Mouse (Mus musculus) kidney, adult 9 months (tissue): ENCODE data around the gene Ascc2.
"Not testable (repeated sequence)": the region's sequence is repeated elsewhere in the genome, so short reads cannot be mapped to it uniquely, and the experiment has no call there.

ENCODE experiments used
- DNase-seq: peaks from one replicate; pipeline ENCODE4 v3.0.0; 2022

The Ascc2 gene

DNA sequence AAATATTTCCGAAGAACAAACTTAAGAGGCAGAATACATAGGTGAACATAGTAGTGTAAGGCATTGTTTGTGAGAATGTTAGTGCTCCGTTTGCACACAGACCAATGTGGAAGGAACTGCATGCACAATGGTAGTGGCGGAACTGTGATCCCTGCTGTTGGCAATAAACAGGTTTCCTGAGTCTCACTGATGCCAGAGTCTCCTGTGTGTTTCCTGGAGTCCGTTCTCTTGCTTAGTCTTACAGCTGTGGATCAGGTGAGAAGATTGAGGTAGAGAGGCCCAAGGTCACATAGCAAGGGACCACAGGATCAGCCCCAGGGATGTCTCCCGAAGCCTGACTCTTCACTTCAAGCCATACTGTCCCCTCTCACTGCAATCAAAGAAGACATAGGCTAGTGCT lies 48.0 kb downstream of the Ascc2 start:
- DNase-seq = no peak

DNA sequence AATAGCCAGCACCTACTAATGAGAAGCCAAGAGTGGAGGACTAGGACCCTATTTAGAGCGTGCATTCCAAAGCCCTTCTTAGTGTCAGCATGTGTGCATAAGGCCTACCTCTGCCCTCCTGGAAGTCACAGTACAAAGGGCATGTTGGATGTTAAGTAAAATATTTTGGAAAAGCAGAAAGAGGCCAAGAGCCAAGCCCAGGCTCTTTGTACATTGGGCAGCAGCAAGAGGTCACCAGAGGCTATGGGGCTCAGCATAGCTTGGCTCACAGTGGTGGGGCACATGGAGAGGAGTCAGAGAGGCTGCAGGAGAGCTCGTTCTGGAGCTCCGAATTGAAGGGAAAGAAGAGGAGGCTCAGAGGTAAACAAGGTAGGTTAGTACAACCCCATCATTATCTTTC lies 49.5 kb downstream of the Ascc2 start:
- DNase-seq = peak; percentile 47

DNA sequence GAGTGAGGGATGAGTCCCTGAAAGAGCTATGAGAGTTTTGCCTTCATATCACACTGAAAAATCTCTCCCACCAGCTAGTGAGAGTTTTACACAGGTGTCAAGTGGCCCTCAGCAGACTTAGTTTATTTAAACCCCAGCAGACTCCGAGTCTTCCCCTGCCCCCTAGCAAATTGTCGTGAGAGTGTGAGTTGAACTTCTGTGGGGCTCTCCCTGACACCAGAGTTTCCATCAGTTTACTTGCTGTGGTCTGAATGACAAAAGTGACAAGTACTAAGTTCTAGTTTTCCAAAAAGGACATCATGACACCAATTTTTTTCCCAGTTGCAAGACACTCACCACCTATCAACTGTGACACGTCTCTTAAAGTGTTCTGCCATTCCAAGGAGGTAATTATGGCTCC lies 50.3 kb downstream of the Ascc2 start:
- no peak for DNase-seq

DNA sequence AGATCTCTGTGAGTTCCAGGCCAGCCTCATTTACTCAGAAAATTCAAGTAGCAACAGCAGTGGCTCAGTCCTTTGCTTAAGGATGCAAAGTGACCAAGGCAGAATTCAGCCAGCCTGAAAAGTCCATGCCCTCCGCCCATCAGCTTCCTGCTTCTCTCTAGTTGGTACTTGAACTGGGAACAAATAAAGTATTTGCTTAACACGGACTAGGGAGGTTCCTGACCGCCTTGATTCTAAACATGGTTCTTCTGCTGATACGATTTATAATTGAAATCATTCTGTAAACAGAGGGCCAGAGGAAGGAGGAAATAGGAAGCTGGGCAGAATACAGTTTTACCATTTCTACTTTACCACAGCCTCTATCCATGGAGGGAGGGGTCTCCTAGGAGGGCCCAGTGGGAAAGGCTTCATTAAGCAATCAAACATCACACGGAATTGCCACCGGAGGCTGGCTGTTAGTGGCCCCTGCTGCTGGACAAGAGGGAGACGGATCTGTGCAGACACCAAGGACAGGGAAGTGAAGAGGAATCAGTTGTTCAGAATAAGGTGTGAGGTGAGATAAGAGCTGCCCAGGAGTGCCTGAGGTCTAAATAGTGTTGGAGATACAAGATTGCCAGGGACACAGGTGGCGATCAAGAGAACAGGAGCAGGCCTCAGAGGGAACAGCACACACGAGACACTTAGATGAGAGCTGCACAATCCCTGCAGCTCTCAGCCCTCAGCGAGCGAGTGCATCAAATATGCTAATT lies 51.3 kb downstream of the Ascc2 start:
- no peak for DNase-seq

DNA sequence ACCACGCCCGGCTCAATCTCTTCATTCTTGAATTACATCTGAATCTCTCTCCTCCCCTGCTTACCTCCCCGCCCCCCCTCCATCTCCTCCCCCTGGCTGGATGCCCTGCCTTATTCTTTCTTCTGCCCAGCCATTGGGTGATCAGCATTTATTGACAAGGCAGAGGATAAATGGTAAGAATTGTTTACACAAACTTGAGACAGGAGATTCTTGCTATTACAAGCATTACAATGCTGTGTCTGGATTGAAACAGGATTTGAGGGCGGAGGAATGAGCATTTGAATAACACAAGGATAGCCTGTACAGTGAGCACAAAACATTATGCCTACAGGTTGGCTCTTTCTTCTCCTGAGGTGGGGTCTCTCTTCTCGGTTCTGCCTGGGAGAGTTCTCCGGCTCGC lies 52.8 kb downstream of the Ascc2 start:
- DNase-seq = no peak

DNA sequence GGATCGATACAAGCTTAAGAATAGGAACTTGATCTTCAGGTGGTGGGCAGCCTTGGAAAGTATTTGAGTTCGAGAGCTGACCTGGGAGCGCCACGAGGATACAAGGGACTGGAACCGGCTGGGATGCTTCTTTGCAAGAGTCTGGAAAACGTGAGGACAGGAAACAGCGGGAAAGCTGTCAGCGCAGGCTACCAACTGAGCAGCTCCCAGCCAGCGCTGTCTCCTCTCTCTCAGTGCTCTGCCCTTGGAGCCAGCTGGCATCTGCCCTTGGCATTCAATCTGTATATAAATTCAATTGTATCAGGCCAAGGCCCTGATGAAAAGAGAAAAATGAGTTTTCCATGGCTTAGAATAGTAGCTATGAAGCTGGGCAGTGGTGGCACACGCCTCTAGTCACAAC lies 53.7 kb downstream of the Ascc2 start:
- DNase-seq = no peak

DNA sequence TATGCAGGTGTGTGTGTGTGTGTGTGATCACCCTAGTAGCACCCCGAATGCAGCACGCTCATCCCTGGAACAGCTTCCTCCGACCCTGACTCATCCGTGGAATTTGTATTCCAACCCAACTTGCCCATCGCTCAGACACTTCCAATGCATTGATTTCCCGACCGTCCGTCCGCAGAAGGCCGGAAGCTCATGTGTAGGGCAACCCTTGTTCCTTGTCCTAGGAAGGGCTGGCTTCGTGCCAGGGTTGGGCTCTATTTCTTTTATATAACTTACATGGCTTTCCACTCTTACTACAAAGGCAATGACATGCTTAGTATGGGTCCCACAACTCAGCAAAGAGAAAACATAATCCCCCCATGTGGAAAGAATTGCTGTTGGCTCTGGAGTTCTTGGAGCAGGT lies 54.6 kb downstream of the Ascc2 start:
- no peak for DNase-seq

DNA sequence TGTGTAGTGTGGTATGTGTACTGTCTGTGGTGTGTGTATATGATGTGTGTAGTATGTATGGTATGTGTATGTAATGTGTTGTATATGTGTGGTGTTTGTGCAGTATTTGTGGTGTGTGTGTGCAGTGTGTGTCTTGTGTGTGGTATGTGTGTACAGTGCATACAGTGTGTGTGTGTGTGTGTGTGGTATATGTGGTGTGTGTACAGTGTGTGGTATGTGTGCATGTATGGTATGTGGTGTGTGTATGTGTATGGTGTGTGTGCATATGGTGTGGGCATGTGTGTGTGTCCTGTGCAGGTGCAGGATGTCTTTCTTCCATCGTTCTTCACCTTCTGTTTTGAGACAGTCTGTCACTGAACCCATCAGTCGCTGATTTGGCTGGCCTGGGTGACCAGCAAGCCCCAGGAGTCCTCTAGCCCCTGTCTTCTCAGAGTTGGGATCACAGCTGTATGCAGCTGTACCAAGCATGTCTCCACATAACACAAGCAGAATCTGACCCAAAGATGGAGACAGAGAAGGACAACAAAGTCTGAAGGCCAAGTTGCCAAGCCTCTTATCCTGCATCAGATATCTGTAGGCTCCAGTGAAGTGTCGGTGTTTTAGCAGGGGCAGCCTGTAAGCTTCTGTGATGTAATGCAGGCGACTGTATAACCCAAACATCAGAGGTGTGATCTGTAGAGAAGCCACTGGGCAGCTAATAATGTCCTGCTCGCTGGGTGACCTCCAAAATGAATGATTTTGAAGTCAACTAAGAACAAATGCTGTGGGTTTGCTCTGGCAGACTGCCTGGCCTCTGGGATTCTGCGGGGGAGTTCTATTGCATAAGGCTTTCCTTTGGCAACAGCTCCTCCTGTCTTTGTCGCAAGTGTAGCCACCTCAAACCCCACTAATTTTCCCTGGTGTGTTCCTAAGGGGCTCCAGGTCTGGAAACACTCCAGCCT lies 59.8 kb downstream of the Ascc2 start:
- DNase-seq = peak; percentile 46

DNA sequence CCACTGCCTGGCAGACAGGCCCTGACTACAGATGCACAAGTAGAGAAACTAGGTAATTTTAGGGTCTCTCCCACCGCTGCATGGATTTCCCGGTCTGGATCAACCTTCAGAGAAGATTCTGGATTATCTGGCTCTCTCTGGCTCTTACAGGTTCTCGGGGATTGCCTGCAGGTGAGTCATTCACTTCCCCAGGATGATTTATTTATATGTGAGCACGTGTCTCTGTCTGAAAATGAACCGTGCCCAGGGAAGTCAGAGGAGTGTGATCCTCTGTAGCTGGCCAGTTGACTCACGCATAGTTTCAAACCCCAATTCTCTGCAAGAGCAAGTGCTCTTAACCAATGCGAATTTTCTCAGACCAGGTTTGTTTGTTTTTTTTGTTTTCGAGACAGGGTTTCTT lies 63.2 kb downstream of the Ascc2 start:
- DNase-seq = no peak

DNA sequence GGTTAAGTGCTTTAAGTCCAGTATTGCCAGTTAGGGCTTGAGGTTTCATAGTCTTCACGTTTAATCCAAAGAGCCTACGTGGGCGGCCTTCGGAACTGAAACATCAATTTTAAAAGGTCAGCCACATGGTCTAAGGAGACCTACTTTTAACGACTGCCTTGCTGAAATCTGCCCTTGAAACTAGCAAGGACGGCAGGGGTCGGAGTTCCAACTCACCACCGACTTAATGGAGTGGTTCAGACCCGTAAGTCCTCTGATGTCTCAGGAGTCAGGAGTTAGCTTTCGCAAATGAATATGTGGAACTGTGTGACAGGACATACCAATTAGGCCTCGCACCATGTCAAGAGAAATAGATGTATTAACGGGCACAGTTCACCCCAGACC lies 66.1 kb downstream of the Ascc2 start:
- no peak for DNase-seq

DNA sequence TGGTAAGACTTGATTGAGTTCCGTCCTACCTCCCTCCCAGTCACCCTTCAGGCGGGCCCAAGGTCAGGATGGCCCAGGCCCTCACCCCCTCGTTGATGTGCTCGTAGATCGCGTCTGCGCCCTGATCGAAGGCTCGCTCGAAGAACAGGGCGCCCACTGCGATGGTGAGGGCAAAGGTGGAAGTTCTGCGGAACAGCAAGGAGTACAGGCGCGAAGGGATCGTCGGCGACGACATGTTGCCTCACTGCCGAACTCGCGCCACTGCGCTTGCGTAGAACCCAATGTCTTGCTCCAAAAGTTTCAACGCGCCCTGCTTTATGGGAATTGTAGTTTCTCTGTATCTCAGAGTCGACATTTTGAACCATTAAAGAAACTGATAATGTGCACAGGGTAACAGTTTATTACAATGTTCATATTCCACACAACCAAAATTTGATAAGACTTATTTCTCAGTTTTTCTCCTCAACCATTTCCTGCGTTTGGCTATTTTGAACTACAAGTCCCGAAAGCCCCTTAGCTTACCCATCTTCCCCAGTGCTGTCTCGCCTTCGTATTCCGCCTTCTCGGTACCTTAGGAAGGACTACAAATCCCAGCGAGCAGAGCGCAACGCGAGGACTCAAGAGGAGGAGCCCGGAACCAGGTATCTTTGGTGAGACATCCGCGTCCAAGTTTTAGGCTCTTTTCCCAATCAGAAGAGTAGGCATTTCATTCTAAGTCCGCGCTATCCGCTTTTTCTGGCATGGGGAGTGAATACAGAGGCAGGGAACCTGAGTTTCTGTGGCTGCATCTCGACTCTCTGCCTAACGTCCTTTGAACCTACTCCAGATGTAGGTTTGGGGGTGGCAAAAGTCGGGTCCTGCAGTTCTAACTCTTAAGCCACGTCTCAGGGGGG lies 66.8 kb downstream of the Ascc2 start, which contains the start of the genes Uqcr10 and Zmat5:
Uqcr10 (minus strand) TSS at position 271 of the 893 bp plus-strand sequence.
Zmat5 (plus strand) TSS at position 607 of the 893 bp plus-strand sequence.
- DNase-seq = peak; percentile 96

DNA sequence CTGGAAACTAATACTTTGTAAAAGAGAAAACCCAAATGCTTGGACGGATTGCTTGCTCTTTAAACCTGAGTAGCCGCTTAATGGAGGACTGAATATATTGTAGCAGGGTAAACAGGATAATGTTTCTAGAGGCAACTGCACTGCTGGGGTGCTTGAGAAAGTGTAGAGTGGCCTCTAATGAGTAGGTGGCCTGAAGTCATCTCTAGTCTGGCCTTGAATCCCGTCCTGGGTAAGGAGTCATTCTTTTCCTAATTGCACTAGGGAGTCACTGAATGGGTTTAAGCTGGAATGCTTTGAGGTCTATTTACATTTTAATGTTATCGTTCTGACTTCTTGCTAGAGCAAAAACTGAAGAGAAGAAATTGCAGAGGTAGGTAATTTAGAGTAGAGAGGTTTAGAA lies 67.6 kb downstream of the Ascc2 start:
- no peak for DNase-seq

DNA sequence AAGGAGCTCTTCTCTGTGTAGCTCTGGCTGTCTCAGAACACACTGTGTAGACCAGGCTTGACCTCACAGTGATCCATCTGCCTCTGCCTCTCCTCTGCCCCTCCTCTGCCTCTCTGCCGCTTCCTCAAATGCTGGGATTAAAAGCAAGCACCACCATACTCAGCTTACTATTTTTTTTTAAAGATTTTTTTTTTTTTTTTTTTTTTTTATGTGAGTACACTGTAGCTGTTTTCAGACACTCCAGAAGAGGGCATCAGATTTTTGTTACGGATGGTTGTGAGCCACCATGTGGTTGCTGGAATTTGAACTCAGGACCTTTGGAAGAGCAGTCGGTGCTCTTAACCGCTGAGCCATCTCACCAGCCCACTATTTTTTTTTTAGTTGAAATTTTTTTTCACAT lies 72.6 kb downstream of the Ascc2 start:
- DNase-seq = not testable (repeated sequence)

DNA sequence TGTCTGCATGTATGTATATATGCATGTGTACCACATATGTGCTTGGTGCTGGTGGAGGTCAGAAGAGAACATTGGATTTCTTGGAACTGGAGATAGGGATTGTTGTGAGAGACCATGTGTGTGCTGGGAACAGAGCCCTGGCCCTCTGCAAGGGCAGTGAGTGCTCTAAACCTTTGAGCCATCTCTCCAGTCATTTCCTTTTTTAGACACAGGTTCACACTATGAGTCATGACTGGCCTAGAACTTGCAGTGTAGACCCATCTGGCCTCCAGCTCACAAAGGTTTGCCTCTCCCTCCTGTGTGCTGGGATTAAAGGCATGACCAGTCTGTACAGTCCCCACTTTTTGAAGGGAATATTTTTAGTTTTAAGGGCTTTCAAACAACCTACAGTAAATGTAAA lies 75.3 kb downstream of the Ascc2 start:
- DNase-seq = no peak

DNA sequence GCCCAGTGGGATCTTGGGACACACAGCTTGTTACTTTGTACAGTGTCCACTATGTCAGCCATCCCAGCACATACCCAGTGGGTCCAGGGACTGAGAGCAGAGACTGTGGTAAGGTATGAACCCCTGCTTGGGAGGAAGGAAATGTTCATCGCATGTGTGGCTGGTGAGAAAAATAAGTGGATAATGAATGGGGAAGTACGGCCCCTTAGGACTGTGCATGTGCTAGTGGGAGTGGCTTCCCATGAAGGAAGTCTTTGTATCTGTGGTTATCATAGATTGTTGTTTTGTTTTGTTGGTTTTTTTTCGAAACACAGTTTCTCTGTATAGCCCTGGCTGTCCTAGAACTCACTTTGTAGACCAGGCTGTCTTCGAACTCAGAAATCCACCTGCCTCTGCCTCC lies 77.2 kb downstream of the Ascc2 start:
- DNase-seq = no peak

DNA sequence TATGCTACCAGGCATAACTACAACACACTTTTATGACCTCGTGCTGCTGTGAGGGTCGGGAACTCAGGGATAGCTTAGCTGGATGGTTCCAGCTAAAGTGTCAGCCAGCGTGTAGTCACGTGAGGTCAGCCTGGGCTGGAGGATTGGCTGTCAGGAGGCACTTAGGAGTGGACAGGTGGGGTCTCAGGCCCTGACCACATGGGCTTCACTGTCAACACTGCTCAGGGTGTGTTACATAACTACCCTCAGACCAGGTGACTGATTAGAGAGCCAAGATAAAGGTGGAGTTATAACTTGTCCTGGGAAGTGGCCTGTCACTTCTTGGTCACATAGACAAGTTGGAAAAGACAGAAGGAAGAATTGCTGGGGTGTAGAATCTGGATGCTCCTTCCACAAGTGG lies 78.0 kb downstream of the Ascc2 start:
- DNase-seq = no peak

DNA sequence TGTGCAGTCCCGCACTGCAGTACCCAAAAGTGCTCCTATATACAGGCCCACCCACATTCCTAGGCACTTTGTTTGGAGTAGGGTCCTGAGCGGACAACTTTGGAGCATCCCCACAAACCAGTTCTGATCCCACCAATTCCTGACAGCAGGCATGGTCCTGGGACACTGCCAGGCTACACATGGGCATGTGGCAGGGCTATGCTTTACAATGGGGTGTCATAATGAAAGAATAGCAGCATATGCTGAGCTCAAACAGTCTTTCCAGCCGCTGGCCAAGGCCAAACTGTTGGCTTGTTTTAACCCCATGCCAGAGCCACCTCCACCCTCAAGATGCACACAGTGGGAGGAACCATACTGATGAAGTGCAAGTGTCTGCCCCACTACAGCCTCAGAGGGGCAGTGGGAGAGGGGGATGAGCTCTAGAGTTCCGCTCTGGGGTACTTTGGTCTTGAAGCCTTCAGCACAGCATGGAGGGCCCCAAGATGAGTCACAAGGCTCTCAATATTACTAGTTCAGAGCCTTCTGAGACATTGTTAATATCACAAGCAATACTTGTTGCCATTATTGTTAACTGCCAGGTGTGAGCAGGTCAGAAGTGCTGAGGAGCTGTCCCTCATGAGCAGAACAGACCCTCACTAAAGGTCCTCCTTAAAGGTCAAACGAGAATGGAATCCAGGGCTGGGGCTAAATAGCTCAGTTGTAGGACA lies 79.1 kb downstream of the Ascc2 start:
- DNase-seq = no peak

DNA sequence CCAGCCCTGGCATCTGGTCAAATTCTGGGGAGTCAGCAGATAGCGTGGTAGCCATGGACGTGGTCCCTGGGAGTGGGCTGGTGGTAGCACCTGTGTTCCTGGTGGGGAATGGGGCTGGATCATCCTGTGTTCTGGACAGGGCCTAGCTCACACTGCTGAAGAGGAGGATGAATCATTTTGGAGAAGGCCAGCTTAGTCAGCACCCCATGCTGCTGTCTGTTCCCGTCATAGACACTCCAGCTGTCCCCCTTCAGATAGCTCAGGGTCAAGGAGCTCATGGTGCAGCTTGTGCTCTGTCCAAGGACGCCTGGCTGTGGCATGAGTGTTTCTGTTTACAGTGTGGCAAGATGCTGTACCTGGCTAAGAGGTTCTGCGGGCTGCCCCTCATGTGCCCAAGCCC lies 81.0 kb downstream of the Ascc2 start:
- DNase-seq = no peak

DNA sequence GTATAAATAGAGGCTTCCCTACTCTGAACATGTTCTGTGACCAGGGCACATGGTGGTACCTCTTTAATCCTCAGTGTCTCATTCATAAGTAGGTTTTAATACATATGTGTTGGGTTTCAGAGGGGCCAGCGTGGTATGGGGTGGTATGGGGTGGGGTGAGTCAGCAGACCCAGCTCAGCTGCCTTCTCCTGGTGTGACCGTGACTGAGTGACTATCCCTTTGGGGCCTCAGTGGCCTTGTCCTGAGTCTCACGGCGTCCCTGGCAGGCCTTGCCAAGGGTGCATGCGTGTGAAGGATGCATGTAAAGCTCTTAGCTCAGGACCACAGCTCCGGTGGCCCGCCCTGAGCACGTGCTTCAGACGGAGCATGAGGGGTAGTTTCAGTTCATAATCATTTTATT lies 82.4 kb downstream of the Ascc2 start:
- no peak for DNase-seq

DNA sequence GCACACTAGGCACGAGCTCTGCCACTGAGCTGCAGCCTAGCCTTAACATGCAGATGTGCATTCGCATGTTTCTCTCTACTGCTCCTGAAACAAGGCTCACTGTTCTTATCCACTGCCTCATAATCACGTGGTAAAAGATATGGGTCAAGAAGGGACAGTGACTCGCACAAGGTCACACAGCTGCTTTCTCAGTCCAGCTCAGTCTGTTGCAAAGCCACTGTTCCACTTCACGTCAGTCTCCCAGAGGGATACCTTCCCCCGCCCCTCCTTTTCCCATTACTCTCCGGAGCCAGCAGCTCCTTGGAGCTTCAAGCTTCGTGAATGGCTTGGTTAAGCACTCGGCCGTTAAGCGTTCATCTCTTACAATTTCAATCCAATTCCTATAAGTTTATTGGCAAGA lies 82.8 kb downstream of the Ascc2 start:
- DNase-seq = no peak

DNA sequence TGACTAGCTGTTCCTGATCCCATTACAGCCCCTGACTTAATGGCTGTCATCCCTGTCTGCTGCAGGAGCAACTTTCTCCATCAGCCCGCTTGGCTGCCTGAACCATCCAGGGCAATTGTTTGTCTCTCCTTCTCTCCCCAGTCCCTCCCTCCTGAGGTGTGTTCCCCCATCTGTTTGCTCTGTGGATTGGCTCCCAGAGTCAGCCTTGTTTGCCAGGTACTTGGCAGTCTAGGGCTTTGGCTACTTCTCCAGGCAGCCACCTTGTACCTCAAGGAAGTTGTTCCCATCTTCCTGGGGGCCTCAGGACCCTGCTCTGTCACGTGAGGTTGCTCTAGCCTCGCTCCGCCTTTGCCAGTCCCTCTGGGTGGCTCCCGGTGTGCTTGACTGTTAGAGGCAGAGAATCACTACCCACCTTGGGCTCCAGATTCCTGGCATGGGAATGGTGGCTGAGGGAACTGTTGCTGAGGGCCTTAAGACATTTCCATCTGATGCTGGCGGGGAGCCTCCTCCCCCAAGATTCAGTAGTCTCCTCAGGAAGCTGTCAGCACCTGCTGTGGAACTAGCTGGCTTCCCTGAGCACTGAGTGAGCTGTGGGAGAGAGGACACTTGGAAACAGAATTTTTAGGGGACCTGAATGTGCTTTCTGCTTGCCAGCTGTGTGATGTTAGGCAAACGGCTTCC lies 83.5 kb downstream of the Ascc2 start:
- DNase-seq = no peak

DNA sequence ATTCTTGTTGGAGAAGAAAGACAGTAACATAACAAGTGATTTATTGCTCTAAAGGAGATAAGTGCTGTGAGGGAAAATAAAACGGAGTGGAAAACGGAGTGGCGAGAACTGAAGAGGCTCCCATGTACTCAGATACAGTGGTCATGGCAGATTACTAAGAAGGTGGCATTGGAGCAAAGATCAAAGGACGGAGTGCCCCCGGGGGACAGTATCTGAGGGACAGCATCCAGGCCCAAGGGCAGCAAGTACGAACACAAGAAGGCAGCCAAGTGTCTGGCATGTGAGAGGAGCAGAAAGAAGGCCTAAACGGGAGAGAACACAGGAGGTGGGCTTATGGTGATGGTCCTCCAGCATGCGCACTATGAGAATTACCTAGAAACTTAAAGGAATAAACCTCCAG lies 84.2 kb downstream of the Ascc2 start:
- DNase-seq = no peak
